Mouse (Mus musculus) forebrain, embryonic 16.5 days (tissue): ENCODE data around the gene Gm49369. TPM values are rescaled to one million over a fixed set of nuclear protein-coding genes. Genes with fewer than 3 reads are reported as not detected.
"Not testable (repeated sequence)": the region's sequence is repeated elsewhere in the genome, so short reads cannot be mapped to it uniquely, and the experiment has no call there.

Experiments
- ATAC-seq: fragments of 200-750 bp; cut with Nextera tagmentation; 2 replicates; pipeline ENCODE4 v1.8.0; 2017; ENCODE audit warnings: mild to moderate bottlenecking, moderate library complexity
- H3K27ac ChIP-seq: fragments of 300-500 bp; sonication (generic); 2 replicates; pipeline ENCODE4 v1.5.1; 2014; ENCODE audit warnings: low read length, control low read depth
- H3K27me3 ChIP-seq: fragments of 300-500 bp; sonication (generic); replicated peaks from 2 replicates; pipeline ENCODE4 v1.6.1; 2014; ENCODE audit warnings: low read length; ENCODE audit not compliant: control insufficient read depth, insufficient read depth
- H3K36me3 ChIP-seq: fragments of 300-500 bp; sonication (generic); 2 replicates; pipeline ENCODE4 v1.6.1; 2014; ENCODE audit not compliant: control insufficient read depth, insufficient read depth
- H3K4me1 ChIP-seq: fragments of 300-500 bp; sonication (generic); replicated peaks from 2 replicates; pipeline ENCODE4 v1.6.1; 2014; ENCODE audit warnings: low read length; ENCODE audit not compliant: control insufficient read depth, insufficient read depth
- H3K4me2 ChIP-seq: fragments of 300-500 bp; sonication (generic); 2 replicates; pipeline ENCODE4 v1.6.1; 2014; ENCODE audit warnings: mild to moderate bottlenecking, low read length, control low read depth
- H3K4me3 ChIP-seq: fragments of 300-500 bp; sonication (generic); replicated peaks from 2 replicates; pipeline ENCODE4 v1.5.1; 2014; ENCODE audit warnings: mild to moderate bottlenecking, low read length, control low read depth
- H3K9ac ChIP-seq: fragments of 300-500 bp; sonication (generic); replicated peaks from 2 replicates; pipeline ENCODE4 v1.6.1; 2014; ENCODE audit warnings: low read depth, low read length, control low read depth
- H3K9me3 ChIP-seq: fragments of 300-500 bp; sonication (generic); 2 replicates; pipeline ENCODE4 v1.6.1; 2016; ENCODE audit warnings: low read length; ENCODE audit not compliant: control insufficient read depth
- WGBS: fragments of 180-500 bp; shearing (Covaris S2); extraction: QIAGEN DNeasy Blood & Tissue Kit; methylation state at CpG from one replicate; pipeline ENCODE4 v1.1.7; 2014; 5-methylcytosine and 5-hydroxymethylcytosine counted together
- polyA plus RNA-seq: library from polyadenylated mRNA; unstranded; fragments of >200 nt; fragmentation: Nextera tagmentation; extraction: Ambion mirVana; gene quantifications from 2 replicates; pipeline ENCODE4 v1.2.1, GENCODE M21; 2015

The Gm49369 gene
- polyA plus RNA-seq, 1 experiment from 2014 or later: not detected

- no peaks in the 10 kb centered on the region for H3K9me3 ChIP-seq
- no peaks in the 10 kb centered on the region for H3K27me3 ChIP-seq
- no peak overlapping the region for H3K4me2 ChIP-seq
- H3K4me3 ChIP-seq: no peak overlapping the region
- 86% methylated on average over 3 of the region's 3 CpGs for WGBS
- ATAC-seq: no peak
- H3K4me1 ChIP-seq: no peaks in the 10 kb centered on the region
- no peaks in the 10 kb centered on the region for H3K36me3 ChIP-seq
- H3K9ac ChIP-seq: no peak overlapping the region
- no peak overlapping the region for H3K27ac ChIP-seq
These were observed 40.2 kb downstream of the Gm49369 start for GRCm38 (mm10) chr7:142342247-142342640.

GRCm38 (mm10) chr7:142341564-142342246 is 40.8 kb downstream of the Gm49369 start:
- Histone ChIP-seq H3K9ac (no peak overlapping the region), H3K9me3 (no peaks in the 10 kb centered on the region), H3K4me3 (no peak overlapping the region), H3K4me2 (no peak overlapping the region), H3K27me3 (no peaks in the 10 kb centered on the region), H3K27ac (no peak overlapping the region), H3K4me1 (no peaks in the 10 kb centered on the region), H3K36me3 (no peaks in the 10 kb centered on the region)
- 76% methylated on average over 10 of the region's 10 CpGs for WGBS
- no peak for ATAC-seq

GRCm38 (mm10) chr7:142340269-142340970 is 42.0 kb downstream of the Gm49369 start:
- no peak overlapping the region for H3K4me2 ChIP-seq
- no peaks in the 10 kb centered on the region for H3K27me3 ChIP-seq
- no peak overlapping the region for H3K4me3 ChIP-seq
- no peak for ATAC-seq
- H3K9ac ChIP-seq: no peak overlapping the region
- H3K27ac ChIP-seq: no peak overlapping the region
- no peaks in the 10 kb centered on the region for H3K36me3 ChIP-seq
- no peaks in the 10 kb centered on the region for H3K9me3 ChIP-seq
- H3K4me1 ChIP-seq: no peaks in the 10 kb centered on the region
- WGBS: 64% methylated on average over 10 of the region's 10 CpGs

- WGBS: 60% methylated on average over 8 of the region's 8 CpGs
- H3K27me3 ChIP-seq: no peaks in the 10 kb centered on the region
- peak; percentile 26; the same call in 1 of the 2 replicates for ATAC-seq
These were observed 47.3 kb downstream of the Gm49369 start for GRCm38 (mm10) chr7:142335151-142335550.

GRCm38 (mm10) chr7:142334246-142334645 is 48.2 kb downstream of the Gm49369 start:
- H3K4me3 ChIP-seq: no peak overlapping the region
- peak; percentile 92 for ATAC-seq
- no peak overlapping the region for H3K9ac ChIP-seq
- 4% methylated on average over 3 of the region's 3 CpGs for WGBS
- H3K27ac ChIP-seq: no peak overlapping the region
- H3K27me3 ChIP-seq: no peaks in the 10 kb centered on the region
- H3K36me3 ChIP-seq: no peaks in the 10 kb centered on the region
- H3K9me3 ChIP-seq: no peaks in the 10 kb centered on the region
- no peaks in the 10 kb centered on the region; the same call in 1 of the 2 replicates for H3K4me1 ChIP-seq
- no peak overlapping the region for H3K4me2 ChIP-seq

More at GRCm38 (mm10) chr7:142335151-142335550, 47.3 kb downstream of the Gm49369 start:
- no peaks in the 10 kb centered on the region for H3K36me3 ChIP-seq
- no peak overlapping the region for H3K4me2 ChIP-seq
- no peak overlapping the region for H3K4me3 ChIP-seq
- H3K9ac ChIP-seq: no peak overlapping the region
- no peaks in the 10 kb centered on the region for H3K9me3 ChIP-seq
- H3K27ac ChIP-seq: no peak overlapping the region
- no peaks in the 10 kb centered on the region; the same call in 1 of the 2 replicates for H3K4me1 ChIP-seq

- H3K4me1 ChIP-seq, H3K9me3 ChIP-seq, H3K9ac ChIP-seq, H3K27ac ChIP-seq, H3K27me3 ChIP-seq, H3K4me3 ChIP-seq, ATAC-seq, H3K4me2 ChIP-seq, H3K36me3 ChIP-seq: not testable (repeated sequence)
- WGBS: 52% methylated on average over 2 of the region's 9 CpGs
These were observed 49.7 kb downstream of the Gm49369 start for GRCm38 (mm10) chr7:142332741-142333140.

- Histone ChIP-seq H3K27ac (no peak overlapping the region), H3K36me3 (no peaks in the 10 kb centered on the region), H3K9ac (no peak overlapping the region), H3K27me3 (no peaks in the 10 kb centered on the region), H3K9me3 (no peaks in the 10 kb centered on the region), H3K4me2 (no peak overlapping the region), H3K4me1 (no peaks in the 10 kb centered on the region; the same call in 1 of the 2 replicates), H3K4me3 (no peak overlapping the region)
- no peak for ATAC-seq
- 88% methylated on average over 4 of the region's 4 CpGs for WGBS
These were observed 51.2 kb downstream of the Gm49369 start for GRCm38 (mm10) chr7:142331281-142331680.

- H3K4me1 ChIP-seq: no peaks in the 10 kb centered on the region; the same call in 1 of the 2 replicates
- 85% methylated on average over 9 of the region's 9 CpGs for WGBS
- no peaks in the 10 kb centered on the region for H3K27me3 ChIP-seq
- no peak overlapping the region for H3K4me3 ChIP-seq
- no peak overlapping the region for H3K27ac ChIP-seq
- no peaks in the 10 kb centered on the region for H3K36me3 ChIP-seq
- H3K9ac ChIP-seq: no peak overlapping the region
- no peak for ATAC-seq
- no peaks in the 10 kb centered on the region for H3K9me3 ChIP-seq
- no peak overlapping the region for H3K4me2 ChIP-seq
These were observed 52.2 kb downstream of the Gm49369 start for GRCm38 (mm10) chr7:142330271-142330724.

GRCm38 (mm10) chr7:142328507-142328906 is 54.0 kb downstream of the Gm49369 start:
- no peak overlapping the region for H3K9ac ChIP-seq
- WGBS: 74% methylated on average over 3 of the region's 3 CpGs
- no peak overlapping the region for H3K4me2 ChIP-seq
- no peak for ATAC-seq
- H3K27me3 ChIP-seq: no peaks in the 10 kb centered on the region
- H3K36me3 ChIP-seq: no peaks in the 10 kb centered on the region
- no peaks in the 10 kb centered on the region for H3K4me1 ChIP-seq
- H3K27ac ChIP-seq: no peak overlapping the region
- no peaks in the 10 kb centered on the region for H3K9me3 ChIP-seq
- H3K4me3 ChIP-seq: no peak overlapping the region
